Mouse (Mus musculus): ENCODE data around the gene Chst4. TPM values are rescaled to one million over a fixed set of nuclear protein-coding genes. Genes with fewer than 3 reads are reported as not detected.
"Not testable (repeated sequence)": the region's sequence is repeated elsewhere in the genome, so short reads cannot be mapped to it uniquely, and the experiment has no call there.

Chst4 gene
- polyA plus RNA-seq (2015; fragmentation: Nextera tagmentation; extraction: Ambion mirVana) = not detected in 2 replicates

DNA sequence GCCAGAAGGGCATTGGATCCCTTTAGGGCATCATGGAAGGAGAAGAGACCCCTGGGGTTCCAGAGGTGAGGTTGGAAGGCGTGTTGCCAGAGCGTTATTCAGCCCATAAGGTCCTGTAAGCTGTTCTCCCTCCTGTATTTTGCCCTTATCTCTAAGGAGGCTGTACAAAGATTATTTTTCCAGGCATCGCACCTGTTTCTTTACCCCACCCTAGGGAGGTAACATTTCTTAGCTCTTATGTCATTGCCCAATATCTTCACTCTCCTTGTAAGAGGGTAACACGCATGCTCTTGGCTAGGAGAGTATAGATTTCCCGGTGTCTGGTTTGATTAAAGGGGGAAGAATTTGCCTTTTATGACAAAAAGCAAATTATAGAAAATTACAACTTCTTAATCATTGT lies at the start of gene Chst4:
TSS of gene Chst4 (minus strand) at position 82 of the 400 bp plus-strand sequence.
- no peak for DNase-seq (ENCODE audit: low spot score)

- no peak for DNase-seq (ENCODE audit: low spot score)
Measured at GRCm38 (mm10) chr8:110082416-110083105, 43.0 kb upstream of the Chst4 start.

DNA sequence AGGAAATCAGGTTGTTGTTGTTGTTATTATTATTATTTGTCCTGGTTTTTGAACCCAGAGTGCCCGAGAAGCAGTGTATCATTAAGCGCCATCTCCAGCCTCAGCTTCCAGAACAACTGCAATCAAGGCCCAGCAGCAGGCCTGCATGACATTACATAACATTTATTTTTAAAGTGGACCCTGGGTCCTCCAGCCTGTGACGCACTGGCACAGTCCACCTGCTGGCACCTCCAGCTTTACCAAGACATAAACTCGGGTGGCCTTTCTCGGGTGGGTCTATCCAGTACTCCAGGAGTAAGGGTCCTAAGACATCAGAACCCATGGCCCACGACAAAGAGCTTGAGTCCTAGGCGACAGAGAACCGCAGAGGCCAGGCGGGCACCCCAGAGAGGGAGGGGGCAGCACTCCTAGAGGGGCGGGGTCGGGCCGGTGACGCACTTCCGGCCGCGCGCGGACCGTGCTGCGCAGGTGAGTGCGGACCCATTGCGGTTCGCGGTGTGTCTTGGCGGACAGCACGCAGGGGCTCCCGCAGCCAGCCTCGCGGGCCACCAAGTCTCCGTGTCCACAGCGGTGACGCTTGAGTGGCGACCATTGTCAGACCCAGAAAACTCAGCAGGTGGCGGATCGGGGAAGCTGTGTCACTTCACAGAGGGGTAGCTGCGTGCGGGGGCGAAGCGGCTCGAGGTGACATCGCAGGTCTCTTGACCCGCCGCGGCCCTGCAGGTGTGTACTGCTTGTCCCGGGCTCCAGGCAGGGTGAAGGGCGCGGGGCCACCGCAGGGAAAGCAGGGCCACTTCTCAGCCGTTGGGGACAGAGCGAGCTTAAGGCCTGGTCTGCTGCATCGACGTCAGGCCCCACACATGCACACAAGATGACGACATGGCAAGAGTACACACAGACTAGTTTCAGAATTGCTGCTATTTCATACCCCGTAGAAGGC lies 40.0 kb upstream of the Chst4 start, which contains the start of gene Zfp612:
TSS of gene Zfp612 (plus strand) at position 465 of the 940 bp plus-strand sequence.
- DNase-seq (ENCODE audit: low spot score) = peak; percentile 43

- DNase-seq (ENCODE audit: low spot score) = no peak
Measured at GRCm38 (mm10) chr8:110074496-110074895, 35.0 kb upstream of the Chst4 start.

- peak; percentile 56 for DNase-seq (ENCODE audit: low spot score)
Measured at GRCm38 (mm10) chr8:110071600-110071999, 32.1 kb upstream of the Chst4 start.

DNA sequence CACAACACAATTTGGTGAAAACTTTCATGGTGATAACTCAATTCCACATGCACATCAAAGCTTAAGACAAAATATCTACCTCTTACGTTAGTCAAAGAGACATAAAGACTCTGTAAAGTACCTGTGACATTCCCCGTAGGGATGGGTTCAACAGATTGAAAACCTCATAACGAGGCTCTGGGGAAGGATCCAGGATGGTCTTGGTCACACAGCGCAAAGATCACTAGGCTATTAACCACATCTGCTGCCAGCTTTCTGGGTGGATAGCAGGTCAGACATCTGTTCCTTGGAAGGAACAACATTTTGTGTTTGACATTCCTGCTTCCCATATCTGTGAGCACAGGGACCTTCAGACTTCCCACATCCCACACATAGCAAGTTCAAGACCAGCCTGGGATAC lies 30.2 kb upstream of the Chst4 start:
- no peak for DNase-seq (ENCODE audit: low spot score)

DNA sequence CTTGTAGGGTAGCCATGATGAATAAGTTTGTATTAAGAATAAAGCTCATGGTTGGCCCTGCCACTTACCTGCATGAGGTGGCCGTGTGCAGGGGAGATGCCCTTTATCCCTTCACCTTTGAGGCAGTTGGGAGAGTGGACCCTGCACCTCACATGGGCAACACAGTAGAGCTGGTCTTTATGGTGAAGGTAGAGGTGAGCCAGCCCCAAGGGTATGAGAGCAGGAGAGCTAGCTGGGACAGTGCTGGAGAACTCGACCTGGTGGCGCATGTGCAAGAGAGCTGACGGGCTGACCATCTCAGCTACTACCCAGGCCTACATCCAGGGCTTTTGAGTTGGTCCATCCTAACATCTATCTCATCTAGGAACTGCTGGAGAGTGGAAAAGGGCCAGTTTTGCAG lies 26.1 kb upstream of the Chst4 start:
- no peak for DNase-seq (ENCODE audit: low spot score)

- DNase-seq (ENCODE audit: low spot score) = no peak
Measured at GRCm38 (mm10) chr8:110064606-110065365, 25.2 kb upstream of the Chst4 start.

DNA sequence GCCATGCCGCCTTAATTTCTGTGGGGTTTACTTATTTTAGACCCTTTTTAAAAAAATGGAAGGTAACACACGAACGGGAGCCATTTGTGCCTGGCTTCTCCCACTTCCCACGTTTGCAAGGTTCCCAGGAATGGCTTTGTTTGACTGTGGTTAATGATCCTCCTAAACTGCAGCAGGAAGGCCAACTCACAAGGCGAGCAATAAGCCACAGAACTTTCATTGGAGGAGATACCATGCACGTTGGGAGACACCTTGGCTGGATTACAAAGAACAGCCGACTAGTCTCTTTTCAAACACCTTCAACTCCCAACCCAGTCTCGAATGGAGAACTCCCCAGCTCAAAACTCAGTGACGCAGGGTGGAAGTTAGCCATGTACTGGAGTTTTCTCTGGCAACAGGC lies 24.6 kb upstream of the Chst4 start:
- no peak for DNase-seq (ENCODE audit: low spot score)

GRCm38 (mm10) chr8:110058207-110058606 lies 18.7 kb upstream of the Chst4 start:
- no peak for DNase-seq (ENCODE audit: low spot score)

DNA sequence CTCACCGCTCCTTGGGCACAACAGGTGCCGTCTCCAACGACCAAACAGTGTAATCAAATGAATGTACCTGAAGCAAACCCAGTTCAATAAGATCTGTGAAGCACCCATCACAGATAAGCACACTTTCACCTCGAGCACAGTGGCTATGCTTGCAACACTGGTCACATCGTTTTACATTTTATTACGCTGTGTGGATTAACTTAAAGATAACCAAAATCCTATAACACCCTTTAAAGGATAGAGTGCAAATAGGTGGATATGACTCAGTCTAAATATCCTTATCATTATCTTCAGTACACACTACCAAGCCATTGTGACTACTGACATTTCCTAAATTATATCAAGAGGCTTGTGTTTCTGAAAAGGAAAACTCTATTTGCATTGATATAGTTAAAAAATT lies 11.7 kb upstream of the Chst4 start:
- no peak for DNase-seq (ENCODE audit: low spot score)

- DNase-seq (ENCODE audit: low spot score) = no peak
Measured at GRCm38 (mm10) chr8:110040509-110040908, 969 bp upstream of the Chst4 start.

- DNase-seq (ENCODE audit: low spot score) = no peak
Measured at GRCm38 (mm10) chr8:110039216-110039615, 324 bp downstream of the Chst4 start.

GRCm38 (mm10) chr8:110036156-110036555 lies 3.4 kb downstream of the Chst4 start:
- no peak for DNase-seq (ENCODE audit: low spot score)

DNA sequence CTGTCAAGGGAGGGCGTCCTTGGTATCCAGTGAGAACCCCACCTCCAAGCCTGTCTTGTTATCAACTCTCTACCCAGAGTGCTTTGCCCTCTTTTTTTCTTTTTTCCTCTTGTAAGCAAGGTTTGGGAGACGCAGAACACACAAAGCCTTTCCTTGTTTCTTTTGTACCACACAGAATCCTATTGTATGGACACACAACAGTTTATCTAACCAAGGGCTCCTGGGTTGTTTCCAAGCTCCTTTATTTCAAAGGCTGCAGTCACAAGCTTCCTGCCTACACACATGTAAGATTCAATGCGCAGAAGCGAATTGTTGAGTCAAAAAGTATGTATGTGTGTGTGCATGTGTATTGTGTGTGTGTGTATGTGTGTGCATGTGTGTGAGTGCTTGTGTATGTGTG lies 5.2 kb downstream of the Chst4 start:
- no peak for DNase-seq (ENCODE audit: low spot score)

GRCm38 (mm10) chr8:110033771-110034170 lies 5.8 kb downstream of the Chst4 start:
- not testable (repeated sequence) for DNase-seq (ENCODE audit: low spot score)

DNA sequence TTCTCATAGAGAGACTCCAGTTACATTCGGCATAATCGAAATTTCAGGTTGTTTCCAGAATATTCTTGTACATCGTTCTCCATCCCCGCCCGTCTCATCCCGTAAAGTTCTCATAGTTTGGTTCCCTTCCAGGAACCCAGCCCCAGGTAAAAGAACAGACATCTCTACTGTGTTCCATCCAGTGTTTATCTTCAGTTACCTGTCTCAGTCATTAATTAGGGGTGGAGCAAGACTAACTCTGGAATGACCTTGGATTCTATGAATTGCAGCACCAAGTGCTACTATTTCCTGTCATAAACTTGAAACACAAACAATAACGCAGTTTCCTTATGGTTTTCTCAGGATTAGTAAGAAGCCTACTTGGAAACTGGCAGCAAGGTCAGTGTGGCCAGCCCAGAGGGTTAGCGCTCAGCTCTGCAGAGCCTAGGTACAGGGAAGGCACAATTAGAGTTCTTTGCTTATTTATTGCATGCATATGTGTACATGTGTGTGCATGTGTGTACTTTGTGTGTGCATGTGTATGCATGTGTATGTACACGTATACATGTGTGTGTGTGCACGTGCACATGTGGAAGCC lies 16.7 kb downstream of the Chst4 start:
- DNase-seq (ENCODE audit: low spot score) = no peak

DNA sequence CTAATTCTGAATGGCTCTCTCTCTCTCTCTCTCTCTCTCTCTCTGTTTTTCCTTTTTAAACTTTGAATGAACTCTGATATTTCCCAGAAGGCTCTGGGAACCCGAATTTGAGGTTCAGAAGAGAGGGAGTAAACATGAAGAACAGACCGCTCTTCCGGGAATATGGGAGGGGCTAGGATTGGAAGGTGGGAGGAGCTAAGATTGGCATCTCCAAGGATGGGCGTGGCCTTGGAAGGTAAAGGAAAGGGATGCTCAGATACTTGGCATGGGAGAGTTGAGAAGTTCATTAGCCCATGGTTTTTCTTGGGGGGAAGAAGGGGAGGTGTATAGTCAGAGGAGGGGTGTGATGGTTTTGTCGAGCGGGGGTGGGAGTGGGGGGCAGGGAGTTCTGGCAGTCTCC lies 17.5 kb downstream of the Chst4 start:
- no peak for DNase-seq (ENCODE audit: low spot score)

- DNase-seq (ENCODE audit: low spot score) = peak; percentile 34
Measured at GRCm38 (mm10) chr8:110010868-110011267, 28.7 kb downstream of the Chst4 start.

- DNase-seq (ENCODE audit: low spot score) = no peak
Measured at GRCm38 (mm10) chr8:110008995-110009446, 30.5 kb downstream of the Chst4 start.

Data from thymus, postnatal 0 days (tissue).